Mouse (Mus musculus): Measurements from ENCODE around the gene Mkrn2os. TPM values are rescaled to one million over a fixed set of nuclear protein-coding genes. Genes with fewer than 3 reads are reported as not detected.

The Mkrn2os gene
- polyA plus RNA-seq, 1 experiment from 2014 or later: 5.8 TPM

DNA sequence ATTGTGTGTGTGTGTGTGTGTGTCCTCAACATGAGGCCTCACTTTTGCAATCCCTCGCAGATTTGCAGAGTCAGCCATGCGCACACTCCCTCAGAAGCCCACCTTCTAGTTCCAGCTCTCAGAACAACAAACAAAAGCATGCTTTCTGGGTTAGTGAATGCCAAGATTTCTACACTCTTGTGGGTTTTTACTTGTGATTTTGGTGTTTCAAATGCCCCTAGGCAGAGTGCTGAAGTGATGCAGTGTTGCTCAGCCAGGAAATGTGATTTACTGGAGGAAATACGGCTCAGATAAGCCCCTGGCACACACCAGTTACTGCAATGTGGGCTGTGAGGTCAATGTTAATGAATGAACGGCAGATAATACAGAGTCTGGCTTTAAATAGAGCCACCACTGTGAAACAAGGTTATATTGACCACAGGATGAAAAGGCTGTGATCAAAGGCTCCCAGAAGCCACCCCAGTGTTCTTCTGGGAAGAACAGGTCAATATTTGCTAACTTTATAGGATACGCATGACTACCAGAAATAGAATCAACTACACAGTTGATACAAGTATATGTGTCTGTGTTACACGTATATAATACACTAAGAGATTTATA is 50.6 kb downstream of the Mkrn2os start:
- Histone ChIP-seq H3K9me3 (ENCODE audit: control insufficient read depth, low read length) (no peaks in the 10 kb centered on the region), H3K4me2 (replicated peaks; ENCODE audit: low read depth, low read length) (no peak overlapping the region), H3K9ac (ENCODE audit: low read depth, low read length) (no peak overlapping the region), H3K27me3 (ENCODE audit: control insufficient read depth, insufficient read depth, low read length) (no peaks in the 10 kb centered on the region), H3K4me3 (ENCODE audit: low read length) (no peak overlapping the region), H3K4me1 (ENCODE audit: control insufficient read depth, insufficient read depth, low read length) (peaks cover 4% of the 10 kb centered on the region), H3K27ac (ENCODE audit: low read depth, low read length) (peak overlapping the region; percentile 57; the same call in 1 of the 2 replicates), H3K36me3 (ENCODE audit: control insufficient read depth, insufficient read depth, low read length) (no peaks in the 10 kb centered on the region)
- 50% methylated on average over 6 of the region's 6 CpGs for WGBS
- no peak for ATAC-seq (ENCODE audit: low FRiP score, low TSS enrichment)

DNA sequence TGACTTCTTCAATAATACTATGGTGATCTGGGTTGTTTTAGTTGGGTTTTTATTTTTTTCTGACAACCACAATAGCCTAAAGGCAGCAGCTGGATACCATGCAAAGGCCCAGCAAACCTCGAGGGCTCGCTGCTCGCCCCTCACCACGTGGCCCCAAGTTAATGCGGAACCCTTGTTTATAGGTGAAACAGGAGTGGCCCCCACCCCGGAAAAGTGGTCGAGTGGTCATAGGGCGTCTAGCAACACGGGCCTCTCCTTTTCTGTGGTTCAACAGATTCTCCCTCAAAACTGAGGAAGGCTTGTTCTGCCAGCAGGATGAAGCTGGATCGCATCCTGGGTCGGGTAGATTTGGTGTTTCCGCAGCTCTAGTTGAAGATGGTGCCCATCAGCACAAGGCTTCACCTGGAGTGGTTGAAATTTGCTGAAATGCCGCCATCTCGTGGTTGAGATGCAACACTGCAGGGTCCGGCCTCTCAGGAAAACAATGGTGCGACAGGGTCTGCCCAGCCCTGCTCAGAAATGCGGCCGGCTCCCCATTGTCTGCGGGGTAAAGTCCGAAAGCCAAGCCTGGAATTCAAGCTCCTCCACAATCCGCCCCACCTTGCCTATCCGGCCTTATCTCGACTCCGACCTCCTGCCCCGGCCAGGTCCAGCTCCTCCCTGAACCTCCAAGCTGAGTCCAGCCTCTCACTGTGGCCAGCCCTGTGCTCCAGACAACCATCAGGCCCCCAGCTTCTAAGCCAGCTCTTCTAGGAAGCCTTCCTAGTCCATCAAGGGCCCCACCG is 53.5 kb downstream of the Mkrn2os start:
- ATAC-seq (ENCODE audit: low FRiP score, low TSS enrichment): peak; percentile 75
- Histone ChIP-seq H3K27me3 (ENCODE audit: control insufficient read depth, insufficient read depth, low read length) (no peaks in the 10 kb centered on the region), H3K9ac (ENCODE audit: low read depth, low read length) (peak overlapping the region; percentile 57; the same call in 1 of the 2 replicates), H3K4me2 (replicated peaks; ENCODE audit: low read depth, low read length) (peak overlapping the region; percentile 44), H3K36me3 (ENCODE audit: control insufficient read depth, insufficient read depth, low read length) (no peaks in the 10 kb centered on the region), H3K4me1 (ENCODE audit: control insufficient read depth, insufficient read depth, low read length) (peaks cover 2% of the 10 kb centered on the region), H3K27ac (ENCODE audit: low read depth, low read length) (no peak overlapping the region), H3K9me3 (ENCODE audit: control insufficient read depth, low read length) (no peaks in the 10 kb centered on the region), H3K4me3 (ENCODE audit: low read length) (peak overlapping the region; percentile 18; the same call in 1 of the 2 replicates)
- 21% methylated on average over 26 of the region's 26 CpGs for WGBS

DNA sequence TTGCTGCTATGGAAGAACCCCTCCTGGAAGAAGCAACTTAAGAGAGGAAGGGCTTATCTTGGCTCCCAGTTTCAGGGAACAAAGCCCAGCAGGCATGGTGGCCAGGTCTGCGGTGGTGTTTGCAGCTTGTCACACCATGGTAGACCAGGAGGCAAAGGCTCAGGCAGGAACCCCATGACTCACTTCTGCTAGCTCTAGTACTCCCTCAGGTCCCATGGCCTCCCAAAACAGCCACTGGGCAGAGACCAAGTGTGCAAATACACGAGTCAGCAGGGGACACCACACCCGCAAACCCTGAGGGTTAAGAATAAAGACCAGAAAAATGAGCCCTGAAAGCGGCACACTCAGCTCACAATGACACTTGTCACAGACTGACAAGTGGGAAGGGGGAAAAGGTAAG is 56.2 kb downstream of the Mkrn2os start:
- no peaks in the 10 kb centered on the region for H3K27me3 ChIP-seq (ENCODE audit: control insufficient read depth, insufficient read depth, low read length)
- H3K9ac ChIP-seq (ENCODE audit: low read depth, low read length): no peak overlapping the region
- no peak overlapping the region for H3K4me2 ChIP-seq (replicated peaks; ENCODE audit: low read depth, low read length)
- no peaks in the 10 kb centered on the region for H3K36me3 ChIP-seq (ENCODE audit: control insufficient read depth, insufficient read depth, low read length)
- no peaks in the 10 kb centered on the region for H3K9me3 ChIP-seq (ENCODE audit: control insufficient read depth, low read length)
- no peak overlapping the region for H3K4me3 ChIP-seq (ENCODE audit: low read length)
- no peak overlapping the region for H3K27ac ChIP-seq (ENCODE audit: low read depth, low read length)
- ATAC-seq (ENCODE audit: low FRiP score, low TSS enrichment): no peak
- WGBS: 89% methylated on average over 4 of the region's 4 CpGs
- H3K4me1 ChIP-seq (ENCODE audit: control insufficient read depth, insufficient read depth, low read length): no peaks in the 10 kb centered on the region

DNA sequence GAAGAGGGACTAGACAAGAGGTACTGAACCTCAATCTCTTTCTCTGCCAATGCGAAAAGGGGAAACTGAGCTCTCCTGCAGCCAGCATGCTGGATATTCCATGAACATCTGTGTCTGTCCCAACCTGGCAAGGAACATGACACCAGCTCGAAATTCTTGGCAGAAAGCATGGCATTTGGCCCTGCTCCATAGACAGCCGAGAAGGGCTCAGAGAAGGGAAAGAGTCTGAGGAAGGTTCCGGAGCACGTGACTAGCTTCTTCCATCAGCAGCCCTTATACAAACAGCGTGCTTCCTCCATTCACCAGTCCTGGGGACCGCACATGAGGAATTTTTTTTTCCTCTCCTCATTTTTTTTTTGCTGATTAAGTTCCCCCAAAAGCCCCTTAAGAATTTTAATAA is 57.8 kb downstream of the Mkrn2os start:
- 73% methylated on average over 7 of the region's 7 CpGs for WGBS
- Histone ChIP-seq H3K36me3 (ENCODE audit: control insufficient read depth, insufficient read depth, low read length) (no peaks in the 10 kb centered on the region), H3K9me3 (ENCODE audit: control insufficient read depth, low read length) (no peaks in the 10 kb centered on the region), H3K4me3 (ENCODE audit: low read length) (no peak overlapping the region), H3K4me2 (replicated peaks; ENCODE audit: low read depth, low read length) (no peak overlapping the region), H3K27me3 (ENCODE audit: control insufficient read depth, insufficient read depth, low read length) (no peaks in the 10 kb centered on the region), H3K9ac (ENCODE audit: low read depth, low read length) (no peak overlapping the region), H3K4me1 (ENCODE audit: control insufficient read depth, insufficient read depth, low read length) (no peaks in the 10 kb centered on the region), H3K27ac (ENCODE audit: low read depth, low read length) (no peak overlapping the region)
- ATAC-seq (ENCODE audit: low FRiP score, low TSS enrichment): no peak

Other genes with a start within 250 kb of the Mkrn2os start
- 3.9 and 4.6 TPM in 2 replicates for gene Pparg, start 231.6 kb downstream of the Mkrn2os start, polyA plus RNA-seq (2014; fragmentation: Nextera tagmentation; extraction: Ambion mirVana)
- gene Tsen2, start 47.9 kb downstream of the Mkrn2os start, polyA plus RNA-seq (2014; fragmentation: Nextera tagmentation; extraction: Ambion mirVana): 26.1 and 33.4 TPM in 2 replicates
- 18.7 and 33.4 TPM in 2 replicates for gene Mkrn2, start 9.3 kb upstream of the Mkrn2os start, polyA plus RNA-seq (2014; fragmentation: Nextera tagmentation; extraction: Ambion mirVana)
- 85.9 and 125 TPM in 2 replicates for gene Raf1, start 84.1 kb upstream of the Mkrn2os start, polyA plus RNA-seq (2014; fragmentation: Nextera tagmentation; extraction: Ambion mirVana)
- 1.4 and 1.8 TPM in 2 replicates for gene Tmem40, start 169.8 kb upstream of the Mkrn2os start, polyA plus RNA-seq (2014; fragmentation: Nextera tagmentation; extraction: Ambion mirVana)
- gene Cand2, start 182.0 kb upstream of the Mkrn2os start, polyA plus RNA-seq (2014; fragmentation: Nextera tagmentation; extraction: Ambion mirVana): 24.0 and 36.1 TPM in 2 replicates
- gene Rpl32, start 216.2 kb upstream of the Mkrn2os start, polyA plus RNA-seq (2014; fragmentation: Nextera tagmentation; extraction: Ambion mirVana): 2,535 and 3,306 TPM in 2 replicates
- 1.3 and 2.1 TPM in 2 replicates for gene Efcab12, start 245.8 kb upstream of the Mkrn2os start, polyA plus RNA-seq (2014; fragmentation: Nextera tagmentation; extraction: Ambion mirVana)

Measured in kidney, embryonic 14.5 days (tissue).